ENCODE assay signal across 8 mouse cellular contexts in the genomic region with DNA sequence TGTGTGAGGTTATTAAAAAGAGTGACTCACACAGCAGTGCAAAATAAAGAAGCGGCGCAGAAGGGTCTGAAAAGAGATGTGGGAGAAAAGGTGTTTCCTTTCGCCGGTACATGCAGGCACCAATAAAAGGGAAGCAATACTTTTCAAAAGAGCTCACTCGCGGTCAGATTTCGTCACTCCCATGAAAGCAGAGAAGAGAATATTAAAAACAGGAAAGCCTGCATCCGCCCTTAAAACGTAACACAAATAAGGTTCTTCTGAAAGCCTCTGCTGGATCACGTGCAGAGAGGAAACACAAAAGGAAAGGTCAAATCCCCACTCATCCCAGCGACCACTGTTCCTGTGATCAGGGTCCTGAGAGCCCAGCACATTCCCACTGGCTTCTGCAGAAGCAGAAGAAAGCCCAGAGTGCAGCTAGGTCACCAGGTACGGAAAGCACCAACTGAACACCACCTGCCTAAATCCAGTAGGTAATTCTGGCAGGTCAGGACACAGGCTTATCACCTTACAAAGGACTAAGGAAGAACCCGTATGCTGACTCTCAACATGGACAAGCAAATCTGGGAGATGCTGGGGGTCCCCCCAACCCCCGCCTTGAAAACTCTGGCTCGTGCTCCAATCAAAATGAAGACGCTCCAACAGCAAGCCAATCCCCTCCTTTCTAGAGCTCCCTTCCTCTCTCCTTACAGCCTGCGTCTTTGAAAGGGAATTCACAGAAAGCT. TPM values are rescaled to one million over a fixed set of nuclear protein-coding genes. Genes with fewer than 3 reads are reported as not detected.
A peak's percentile ranks its signal among the peaks of the same experiment; 100 is the strongest.
DNase-seq lines count a peak whose midpoint lies in the region; ATAC-seq and TF ChIP-seq lines count a peak whose summit lies in the region.

No protein-coding gene starts in this region.

- no peaks in the 10 kb centered on the region for H3K36me3 ChIP-seq in kidney, postnatal 0 days (ENCODE audit: insufficient read depth, low read length)
- H3K36me3 ChIP-seq in lung, postnatal 0 days (ENCODE audit: insufficient read depth, low read length) = no peaks in the 10 kb centered on the region

- peak overlapping the region; percentile 72 for H3K4me2 ChIP-seq in kidney, postnatal 0 days (ENCODE audit: low read length)
- peak overlapping the region; percentile 44 for H3K4me2 ChIP-seq in lung, postnatal 0 days (replicated peaks; ENCODE audit: low read depth, low read length)

- intact Hi-C loops in gastrocnemius, adult 2 months (cut with DNase I) = no loop called here

- no peak for TF ChIP-seq POLR2A in brain, embryonic 14.5 days (IDR thresholded peaks at IDR 0.05; ENCODE audit: borderline replicate concordance, extremely low read depth, insufficient read depth, insufficient read length, poor library complexity, severe bottlenecking)

- peak overlapping the region; percentile 70 for H3K27ac ChIP-seq in gastrocnemius, adult 2 months
- peak overlapping the region; percentile 62 for H3K27ac ChIP-seq in kidney, postnatal 0 days
- H3K27ac ChIP-seq in lung, postnatal 0 days (ENCODE audit: low read length) = peak overlapping the region; percentile 22

- 0 out of 2 replicates have a peak, but pooled peaks cover 9% of the 10 kb centered on the region for H3K4me1 ChIP-seq in kidney, postnatal 0 days (replicated peaks; ENCODE audit: insufficient read depth, low read length)
- H3K4me1 ChIP-seq in lung, postnatal 0 days (ENCODE audit: insufficient read depth, low read depth, low read length) = no peaks in the 10 kb centered on the region; the same call in 1 of the 2 replicates

- WGBS in kidney, postnatal 0 days = 5% methylated on average over 17 of the region's 17 CpGs
- 14% methylated on average over 17 of the region's 17 CpGs for WGBS in lung, postnatal 0 days

- peak overlapping the region; percentile 27; the same call in 1 of the 2 replicates for H3K9ac ChIP-seq in kidney, postnatal 0 days (ENCODE audit: low read depth, low read length)
- no peak overlapping the region for H3K9ac ChIP-seq in lung, postnatal 0 days (replicated peaks; ENCODE audit: low read depth)

- no peaks in the 10 kb centered on the region for H3K9me3 ChIP-seq in kidney, postnatal 0 days (replicated peaks; ENCODE audit: low read length)
- no peaks in the 10 kb centered on the region for H3K9me3 ChIP-seq in lung, postnatal 0 days (ENCODE audit: low read length)

- ATAC-seq in kidney, postnatal 0 days (replicated peaks; ENCODE audit: low FRiP score, low read depth) = peak; percentile 72; the same call in 1 of the 2 replicates
- peak; percentile 61 for ATAC-seq in lung, postnatal 0 days
- peak; percentile 89 for ATAC-seq in neutrophil, adult 5-6 weeks (ENCODE audit: extremely low read depth, insufficient number of reproducible peaks, low FRiP score, poor library complexity, severe bottlenecking)

- TF ChIP-seq EP300 in lung, postnatal 0 days (IDR thresholded peaks at IDR 0.05) = peak; percentile 16; the same call in 1 of the 2 replicates

- TF ChIP-seq CTCF in gastrocnemius, adult 2 months (IDR thresholded peaks at IDR 0.05) = no peak
- TF ChIP-seq CTCF in brain, embryonic 14.5 days (IDR thresholded peaks at IDR 0.05; ENCODE audit: borderline replicate concordance, extremely low read depth, insufficient read depth, insufficient read length) = no peak
- TF ChIP-seq CTCF in kidney, postnatal 0 days (IDR thresholded peaks at IDR 0.05; ENCODE audit: low read depth) = no peak
- TF ChIP-seq CTCF in lung, postnatal 0 days (IDR thresholded peaks at IDR 0.05) = no peak

- DNase-seq in gastrocnemius, adult 2 months = peak; percentile 20
- DNase-seq in gastrocnemius, postnatal 25 days = no peak
- peak; percentile 93 for DNase-seq in brain, embryonic 14.5 days (ENCODE audit: low read depth)
- DNase-seq in frontal cortex, postnatal 36 days (ENCODE audit: low spot score in 2 of 2) = peak; percentile 28 to 42
- DNase-seq in kidney, postnatal 0 days (ENCODE audit: low spot score) = peak; percentile 86
- peak; percentile 60 for DNase-seq in lung, postnatal 0 days (ENCODE audit: low spot score)
- DNase-seq in yolk sac, embryonic 10.5 days (ENCODE audit: low spot score) = no peak

- H3K27me3 ChIP-seq in kidney, postnatal 0 days (ENCODE audit: insufficient read depth, low read length) = no peaks in the 10 kb centered on the region
- H3K27me3 ChIP-seq in lung, postnatal 0 days (replicated peaks; ENCODE audit: insufficient read depth, low read length) = no peaks in the 10 kb centered on the region

- H3K4me3 ChIP-seq in gastrocnemius, adult 2 months = peak overlapping the region; percentile 58
- peak overlapping the region; percentile 30 for H3K4me3 ChIP-seq in kidney, postnatal 0 days (replicated peaks; ENCODE audit: low read depth, low read length)
- peak overlapping the region; percentile 17; the same call in 1 of the 2 replicates for H3K4me3 ChIP-seq in lung, postnatal 0 days (ENCODE audit: low read depth, low read length)

RNA-seq across cellular contexts. Expression of a gene that starts 16.4 kb away (rescaled TPM):
- total RNA-seq in gastrocnemius, adult 2 months (2021) = 100 to 1,000 TPM; 111 to 116 TPM
- total RNA-seq in gastrocnemius, postnatal 25 days (2021) = 100 to 1,000 TPM in 1 of 2 experiments, 10 to 100 TPM in 1; 82.3 to 109 TPM
- 3.2 and 4.1 TPM in 2 replicates for polyA plus RNA-seq in brain, embryonic 14.5 days (2012; rRNA removed)
- polyA plus RNA-seq in kidney, postnatal 0 days (2015; fragmentation: Nextera tagmentation; extraction: Ambion mirVana) = 9.9 and 13.2 TPM in 2 replicates
- polyA plus RNA-seq in lung, postnatal 0 days (2015; fragmentation: Nextera tagmentation; extraction: Ambion mirVana) = 18.5 and 18.8 TPM in 2 replicates
- total RNA-seq in neutrophil, adult 5-6 weeks (2017) = not detected in 2 replicates

Comparison
In these comparisons a context has a peak if more than half of its experiments do, and no peak if none do; other contexts are left out.
1. DNase-seq: peak in gastrocnemius, adult 2 months (single experiment), brain, embryonic 14.5 days (single experiment), frontal cortex, postnatal 36 days (2 of 2), kidney, postnatal 0 days (single experiment) and lung, postnatal 0 days (single experiment); none in gastrocnemius, postnatal 25 days (single experiment) and yolk sac, embryonic 10.5 days (single experiment).
2. RNA of a gene that starts 16.4 kb away (total RNA-seq): 111 to 116 TPM in gastrocnemius, adult 2 months and 82.3 to 109 TPM in gastrocnemius, postnatal 25 days; not detected in neutrophil, adult 5-6 weeks; every median in the first group is over 10 times any median in the second.
3. Peak in every context shown above with its lines, with median percentiles within 50 percentile points of each other: H3K27ac ChIP-seq, H3K4me3 ChIP-seq and ATAC-seq.